Mouse (Mus musculus) brain, embryonic 14.5 days (tissue): ENCODE data around the gene Ank2.

Experiments used
- CTCF ChIP-seq: fragments of 200-500 bp; IDR thresholded peaks from 2 replicates; pipeline ENCODE4 v1.5.1; 2012; ENCODE audit warnings: inconsistent platforms, mild to moderate bottlenecking, moderate library complexity, borderline replicate concordance; ENCODE audit not compliant: insufficient read depth, insufficient read length; ENCODE audit errors: extremely low read depth
- POLR2A ChIP-seq: fragments of 200-500 bp; IDR thresholded peaks from 2 replicates; pipeline ENCODE4 v1.6.1; 2012; ENCODE audit warnings: mild to moderate bottlenecking, inconsistent platforms, borderline replicate concordance; ENCODE audit not compliant: poor library complexity, insufficient read depth, insufficient read length, severe bottlenecking; ENCODE audit errors: extremely low read depth

DNA sequence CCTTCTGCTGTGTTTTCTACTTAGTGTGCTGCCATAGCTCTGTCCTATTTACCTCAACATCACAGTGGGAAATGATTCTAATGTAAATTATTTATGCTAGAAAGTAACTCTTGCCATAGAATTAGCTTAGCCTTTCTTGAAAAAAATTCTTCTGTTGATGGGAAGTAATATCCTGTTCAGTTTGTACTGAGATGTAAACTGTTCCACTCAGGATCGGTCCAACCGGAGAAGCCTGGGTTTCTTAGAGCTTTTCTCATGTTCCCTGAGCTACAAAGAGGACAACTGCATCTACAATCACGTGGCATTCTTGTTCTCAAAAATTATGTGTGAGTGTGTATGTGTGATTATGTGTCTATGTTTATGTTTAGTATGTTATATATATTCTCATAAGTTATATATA is 30.1 kb upstream of the Ank2 start:
- TF ChIP-seq POLR2A (no peak), CTCF (no peak)
